Mouse (Mus musculus): Measurements from ENCODE around the gene Lamc2. TPM values are rescaled to one million over a fixed set of nuclear protein-coding genes. Genes with fewer than 3 reads are reported as not detected.

Lamc2 gene
- polyA plus RNA-seq, 1 experiment from 2014 or later: 1.0 TPM

GRCm38 (mm10) chr1:153216516-153216915 lies 30.3 kb upstream of the Lamc2 start:
- DNase-seq (ENCODE audit: low spot score): no peak
- 88% methylated on average over 4 of the region's 4 CpGs for WGBS
- no peaks in the 10 kb centered on the region for H3K27me3 ChIP-seq (replicated peaks; ENCODE audit: control insufficient read depth, insufficient read depth, low read length)

GRCm38 (mm10) chr1:153215676-153216075 lies 29.4 kb upstream of the Lamc2 start:
- Histone ChIP-seq H3K9me3 (ENCODE audit: control insufficient read depth, low read length) (no peaks in the 10 kb centered on the region), H3K4me1 (replicated peaks; ENCODE audit: control insufficient read depth, insufficient read depth, low read length) (no peaks in the 10 kb centered on the region), H3K9ac (ENCODE audit: low read depth, low read length) (no peak overlapping the region), H3K27me3 (replicated peaks; ENCODE audit: control insufficient read depth, insufficient read depth, low read length) (no peaks in the 10 kb centered on the region), H3K36me3 (ENCODE audit: control insufficient read depth, insufficient read depth, low read length) (peaks cover under 1% of the 10 kb centered on the region), H3K4me3 (ENCODE audit: low read depth, low read length) (no peak overlapping the region), H3K27ac (ENCODE audit: low read depth, low read length) (no peak overlapping the region), H3K4me2 (no peak overlapping the region)
- 71% methylated on average over 5 of the region's 5 CpGs for WGBS
- ATAC-seq (replicated peaks; ENCODE audit: low FRiP score) (no peak), DNase-seq (ENCODE audit: low spot score) (no peak)

More at GRCm38 (mm10) chr1:153216516-153216915, 30.3 kb upstream of the Lamc2 start:
- Histone ChIP-seq H3K9me3 (ENCODE audit: control insufficient read depth, low read length) (no peaks in the 10 kb centered on the region), H3K4me1 (replicated peaks; ENCODE audit: control insufficient read depth, insufficient read depth, low read length) (no peaks in the 10 kb centered on the region), H3K27ac (ENCODE audit: low read depth, low read length) (no peak overlapping the region), H3K4me3 (ENCODE audit: low read depth, low read length) (no peak overlapping the region), H3K9ac (ENCODE audit: low read depth, low read length) (no peak overlapping the region), H3K4me2 (no peak overlapping the region), H3K36me3 (ENCODE audit: control insufficient read depth, insufficient read depth, low read length) (peaks cover 7% of the 10 kb centered on the region)
- no peak for ATAC-seq (replicated peaks; ENCODE audit: low FRiP score)

- no peaks in the 10 kb centered on the region for H3K36me3 ChIP-seq (ENCODE audit: control insufficient read depth, insufficient read depth, low read length)
- no peaks in the 10 kb centered on the region for H3K4me1 ChIP-seq (replicated peaks; ENCODE audit: control insufficient read depth, insufficient read depth, low read length)
- ATAC-seq (replicated peaks; ENCODE audit: low FRiP score) (no peak), DNase-seq (ENCODE audit: low spot score) (no peak)
- H3K9ac ChIP-seq (ENCODE audit: low read depth, low read length): no peak overlapping the region
- no peak overlapping the region for H3K4me2 ChIP-seq
- no peaks in the 10 kb centered on the region for H3K27me3 ChIP-seq (replicated peaks; ENCODE audit: control insufficient read depth, insufficient read depth, low read length)
- no peaks in the 10 kb centered on the region for H3K9me3 ChIP-seq (ENCODE audit: control insufficient read depth, low read length)
- WGBS: 51% methylated on average over 4 of the region's 4 CpGs
- no peak overlapping the region for H3K27ac ChIP-seq (ENCODE audit: low read depth, low read length)
- no peak overlapping the region for H3K4me3 ChIP-seq (ENCODE audit: low read depth, low read length)
Measured at GRCm38 (mm10) chr1:153210992-153211391, 24.7 kb upstream of the Lamc2 start.

- no peak for ATAC-seq (replicated peaks; ENCODE audit: low FRiP score)
- Histone ChIP-seq H3K27ac (ENCODE audit: low read depth, low read length) (no peak overlapping the region), H3K9me3 (ENCODE audit: control insufficient read depth, low read length) (no peaks in the 10 kb centered on the region), H3K36me3 (ENCODE audit: control insufficient read depth, insufficient read depth, low read length) (no peaks in the 10 kb centered on the region), H3K4me3 (ENCODE audit: low read depth, low read length) (no peak overlapping the region), H3K27me3 (replicated peaks; ENCODE audit: control insufficient read depth, insufficient read depth, low read length) (no peaks in the 10 kb centered on the region), H3K9ac (ENCODE audit: low read depth, low read length) (no peak overlapping the region), H3K4me2 (no peak overlapping the region), H3K4me1 (replicated peaks; ENCODE audit: control insufficient read depth, insufficient read depth, low read length) (no peaks in the 10 kb centered on the region)
- WGBS: 85% methylated on average over 2 of the region's 2 CpGs
- no peak for DNase-seq (ENCODE audit: low spot score)
Measured at GRCm38 (mm10) chr1:153210198-153210597, 24.0 kb upstream of the Lamc2 start.

GRCm38 (mm10) chr1:153202195-153202594 lies 15.9 kb upstream of the Lamc2 start:
- ATAC-seq (replicated peaks; ENCODE audit: low FRiP score) (no peak), DNase-seq (ENCODE audit: low spot score) (no peak)
- Histone ChIP-seq H3K4me3 (ENCODE audit: low read depth, low read length) (no peak overlapping the region), H3K9ac (ENCODE audit: low read depth, low read length) (no peak overlapping the region), H3K27me3 (replicated peaks; ENCODE audit: control insufficient read depth, insufficient read depth, low read length) (no peaks in the 10 kb centered on the region), H3K4me2 (no peak overlapping the region), H3K27ac (ENCODE audit: low read depth, low read length) (no peak overlapping the region), H3K9me3 (ENCODE audit: control insufficient read depth, low read length) (no peaks in the 10 kb centered on the region), H3K4me1 (replicated peaks; ENCODE audit: control insufficient read depth, insufficient read depth, low read length) (no peaks in the 10 kb centered on the region), H3K36me3 (ENCODE audit: control insufficient read depth, insufficient read depth, low read length) (no peaks in the 10 kb centered on the region)
- 56% methylated on average over 8 of the region's 8 CpGs for WGBS

- Histone ChIP-seq H3K4me3 (ENCODE audit: low read depth, low read length) (no peak overlapping the region), H3K9ac (ENCODE audit: low read depth, low read length) (no peak overlapping the region), H3K27ac (ENCODE audit: low read depth, low read length) (no peak overlapping the region), H3K36me3 (ENCODE audit: control insufficient read depth, insufficient read depth, low read length) (no peaks in the 10 kb centered on the region), H3K27me3 (replicated peaks; ENCODE audit: control insufficient read depth, insufficient read depth, low read length) (no peaks in the 10 kb centered on the region), H3K4me1 (replicated peaks; ENCODE audit: control insufficient read depth, insufficient read depth, low read length) (no peaks in the 10 kb centered on the region), H3K9me3 (ENCODE audit: control insufficient read depth, low read length) (no peaks in the 10 kb centered on the region), H3K4me2 (no peak overlapping the region)
- 71% methylated on average over 14 of the region's 14 CpGs for WGBS
- DNase-seq (ENCODE audit: low spot score) (no peak), ATAC-seq (replicated peaks; ENCODE audit: low FRiP score) (no peak)
Measured at GRCm38 (mm10) chr1:153201448-153201847, 15.2 kb upstream of the Lamc2 start.

GRCm38 (mm10) chr1:153197316-153197850 lies 11.1 kb upstream of the Lamc2 start:
- no peak overlapping the region for H3K4me3 ChIP-seq (ENCODE audit: low read depth, low read length)
- H3K4me2 ChIP-seq: no peak overlapping the region
- no peaks in the 10 kb centered on the region for H3K4me1 ChIP-seq (replicated peaks; ENCODE audit: control insufficient read depth, insufficient read depth, low read length)
- DNase-seq (ENCODE audit: low spot score): no peak
- WGBS: 40% methylated on average over 3 of the region's 3 CpGs
- H3K36me3 ChIP-seq (ENCODE audit: control insufficient read depth, insufficient read depth, low read length): no peaks in the 10 kb centered on the region
- ATAC-seq (replicated peaks; ENCODE audit: low FRiP score): no peak
- no peak overlapping the region for H3K27ac ChIP-seq (ENCODE audit: low read depth, low read length)
- H3K27me3 ChIP-seq (replicated peaks; ENCODE audit: control insufficient read depth, insufficient read depth, low read length): no peaks in the 10 kb centered on the region
- H3K9me3 ChIP-seq (ENCODE audit: control insufficient read depth, low read length): no peaks in the 10 kb centered on the region
- no peak overlapping the region for H3K9ac ChIP-seq (ENCODE audit: low read depth, low read length)

GRCm38 (mm10) chr1:153192945-153193344 lies 6.7 kb upstream of the Lamc2 start:
- Histone ChIP-seq H3K4me3 (ENCODE audit: low read depth, low read length) (no peak overlapping the region), H3K4me1 (replicated peaks; ENCODE audit: control insufficient read depth, insufficient read depth, low read length) (no peaks in the 10 kb centered on the region), H3K9me3 (ENCODE audit: control insufficient read depth, low read length) (no peaks in the 10 kb centered on the region), H3K4me2 (no peak overlapping the region), H3K36me3 (ENCODE audit: control insufficient read depth, insufficient read depth, low read length) (no peaks in the 10 kb centered on the region), H3K27me3 (replicated peaks; ENCODE audit: control insufficient read depth, insufficient read depth, low read length) (peaks cover 2% of the 10 kb centered on the region; the same call in 1 of the 2 replicates), H3K27ac (ENCODE audit: low read depth, low read length) (no peak overlapping the region), H3K9ac (ENCODE audit: low read depth, low read length) (no peak overlapping the region)
- no peak for ATAC-seq (replicated peaks; ENCODE audit: low FRiP score)
- WGBS: 84% methylated on average over 6 of the region's 6 CpGs
- no peak for DNase-seq (ENCODE audit: low spot score)

- ATAC-seq (replicated peaks; ENCODE audit: low FRiP score) (no peak), DNase-seq (ENCODE audit: low spot score) (no peak)
- WGBS: 87% methylated on average over 4 of the region's 4 CpGs
- Histone ChIP-seq H3K9ac (ENCODE audit: low read depth, low read length) (no peak overlapping the region), H3K4me1 (replicated peaks; ENCODE audit: control insufficient read depth, insufficient read depth, low read length) (no peaks in the 10 kb centered on the region), H3K9me3 (ENCODE audit: control insufficient read depth, low read length) (no peaks in the 10 kb centered on the region), H3K36me3 (ENCODE audit: control insufficient read depth, insufficient read depth, low read length) (no peaks in the 10 kb centered on the region), H3K4me3 (ENCODE audit: low read depth, low read length) (no peak overlapping the region), H3K27me3 (replicated peaks; ENCODE audit: control insufficient read depth, insufficient read depth, low read length) (peaks cover 6% of the 10 kb centered on the region; the same call in 1 of the 2 replicates), H3K27ac (ENCODE audit: low read depth, low read length) (no peak overlapping the region), H3K4me2 (no peak overlapping the region)
Measured at GRCm38 (mm10) chr1:153192379-153192778, 6.1 kb upstream of the Lamc2 start.

Data from liver, embryonic 11.5 days (tissue).